Mouse (Mus musculus): ENCODE measurements around the gene Xpr1. TPM values are rescaled to one million over a fixed set of nuclear protein-coding genes. Genes with fewer than 3 reads are reported as not detected.

The Xpr1 gene
- total RNA-seq, 2 experiments from 2014 or later = 75.9 to 90.9 TPM

GRCm38 (mm10) chr1:155344019-155344418, 73.2 kb downstream of the Xpr1 start:
- intact Hi-C loops (cut with DNase I) = no loop called here
- no peak for DNase-seq (ENCODE audit: low spot score in 2 of 2)

DNA sequence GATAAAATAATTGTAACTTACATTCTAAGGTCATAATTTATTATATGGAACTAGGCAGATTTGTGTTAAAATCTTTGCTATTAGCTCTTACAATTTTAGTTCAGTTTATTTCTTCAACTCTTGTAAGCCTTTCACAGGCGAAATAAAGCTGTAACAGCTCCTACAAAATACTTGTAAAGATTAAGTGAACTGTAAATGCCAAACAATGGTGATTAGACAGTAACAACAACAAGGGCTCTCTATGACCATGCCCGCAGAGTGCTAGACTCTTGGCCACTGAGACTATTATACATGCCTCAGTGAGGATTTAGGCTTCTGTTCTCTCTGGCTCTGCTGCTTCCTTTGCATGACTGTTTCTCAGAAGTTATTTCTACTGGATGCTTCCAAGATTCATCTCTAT, 77.6 kb downstream of the Xpr1 start:
- DNase-seq (ENCODE audit: low spot score in 2 of 2) = no peak
- intact Hi-C loops (cut with DNase I) = no loop called here

GRCm38 (mm10) chr1:155337315-155337714, 79.9 kb downstream of the Xpr1 start:
- intact Hi-C loops (cut with DNase I) = no loop called here
- no peak for DNase-seq (ENCODE audit: low spot score in 2 of 2)

GRCm38 (mm10) chr1:155335963-155336362, 81.3 kb downstream of the Xpr1 start:
- intact Hi-C loops (cut with DNase I) = no loop called here
- DNase-seq (ENCODE audit: low spot score in 2 of 2) = no peak

DNA sequence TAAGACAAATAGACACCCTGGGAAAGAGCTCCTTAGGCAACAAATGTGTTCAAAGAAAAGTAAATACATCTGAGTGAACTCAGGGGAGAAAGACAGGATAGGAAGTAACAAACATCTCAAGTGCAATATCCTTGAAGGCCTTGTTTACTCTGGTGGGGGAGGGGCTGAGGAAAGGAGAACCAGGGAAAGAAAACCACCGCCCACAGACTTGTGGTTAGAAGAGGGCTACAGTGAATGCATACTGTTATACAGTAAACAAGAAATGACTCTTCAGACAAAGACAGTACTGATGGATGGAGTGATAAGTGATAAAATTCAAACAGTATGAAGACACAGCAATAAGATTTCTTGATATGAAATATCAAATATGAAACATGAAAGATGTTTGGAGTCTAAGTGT, 95.0 kb downstream of the Xpr1 start:
- intact Hi-C loops (cut with DNase I) = no loop called here
- no peak for DNase-seq (ENCODE audit: low spot score in 2 of 2)

- DNase-seq (ENCODE audit: low spot score in 2 of 2) = no peak
- intact Hi-C loops (cut with DNase I) = no loop called here
Observed at GRCm38 (mm10) chr1:155320091-155320833, 97.0 kb downstream of the Xpr1 start.

GRCm38 (mm10) chr1:155319513-155319912, 97.7 kb downstream of the Xpr1 start:
- DNase-seq (ENCODE audit: low spot score in 2 of 2) = no peak
- intact Hi-C loops (cut with DNase I) = no loop called here

GRCm38 (mm10) chr1:155311672-155312071, 105.5 kb downstream of the Xpr1 start:
- no peak for DNase-seq (ENCODE audit: low spot score in 2 of 2)
- intact Hi-C loops (cut with DNase I) = no loop called here

DNA sequence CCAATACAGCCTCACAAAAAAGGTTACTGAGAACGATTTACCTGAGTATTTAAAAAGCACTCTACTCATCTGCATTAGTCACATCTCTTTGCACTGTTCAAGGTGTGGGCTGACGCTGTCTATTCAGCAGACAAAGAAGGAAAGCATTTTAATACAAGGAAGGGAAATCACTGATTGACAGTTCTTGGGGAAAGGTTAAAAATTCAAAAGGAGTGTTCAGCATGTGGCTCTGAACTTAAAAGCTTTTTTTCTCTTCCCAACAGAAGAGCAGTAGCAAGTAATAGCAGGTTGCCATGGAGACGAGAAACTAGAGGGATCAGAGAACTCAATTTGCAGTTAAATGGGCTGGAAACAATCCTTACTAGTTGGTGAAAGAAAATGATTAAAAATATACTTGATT, 110.3 kb downstream of the Xpr1 start:
- intact Hi-C loops (cut with DNase I) = no loop called here
- no peak for DNase-seq (ENCODE audit: low spot score in 2 of 2)

- intact Hi-C loops (cut with DNase I) = no loop called here
Observed at GRCm38 (mm10) chr1:155303402-155303801, 113.8 kb downstream of the Xpr1 start.

DNA sequence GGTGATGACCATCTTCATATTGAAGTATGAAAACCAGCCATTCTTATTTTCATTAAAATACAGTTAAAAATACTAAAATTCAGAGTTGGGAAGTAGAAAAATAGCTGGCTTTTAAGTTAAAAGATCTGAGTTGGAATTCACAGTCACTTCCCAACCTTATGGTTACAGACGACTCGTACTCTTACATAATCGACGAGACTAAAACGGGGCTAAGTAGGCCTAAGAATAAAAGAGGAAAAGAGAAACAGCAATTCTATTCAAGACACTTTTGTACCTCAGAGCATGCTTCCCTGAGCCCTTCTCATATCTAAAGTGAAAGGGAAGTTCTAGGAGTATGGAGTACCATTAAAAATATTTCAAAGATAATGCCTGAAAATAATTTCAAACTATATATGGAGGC, 119.6 kb downstream of the Xpr1 start:
- intact Hi-C loops (cut with DNase I) = no loop called here
- DNase-seq (ENCODE audit: low spot score in 2 of 2) = no peak

More at GRCm38 (mm10) chr1:155303402-155303801, 113.8 kb downstream of the Xpr1 start:
- DNase-seq (ENCODE audit: low spot score in 2 of 2) = no peak

DNA sequence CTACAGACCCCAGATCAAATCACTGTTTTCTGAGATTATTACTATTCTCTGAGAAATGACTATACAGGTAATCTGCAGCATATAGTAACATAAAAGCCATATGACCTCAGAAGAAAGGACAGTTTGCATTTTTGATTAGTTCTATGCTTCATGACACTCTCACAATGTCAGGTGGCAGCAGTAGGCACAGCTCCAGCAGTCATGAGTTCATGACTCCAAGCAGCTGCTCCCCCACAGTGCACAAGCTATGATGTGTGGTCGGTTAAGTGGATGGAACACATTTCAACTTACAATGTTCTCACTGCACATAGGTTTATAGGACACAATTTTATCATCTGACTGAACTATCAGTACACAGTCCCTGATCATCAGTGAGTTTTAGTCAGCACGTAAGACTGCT, 120.0 kb downstream of the Xpr1 start:
- intact Hi-C loops (cut with DNase I) = no loop called here
- no peak for DNase-seq (ENCODE audit: low spot score in 2 of 2)

GRCm38 (mm10) chr1:155293446-155293845, 123.8 kb downstream of the Xpr1 start:
- DNase-seq (ENCODE audit: low spot score in 2 of 2) = no peak
- intact Hi-C loops (cut with DNase I) = loop anchor here (2.0 to 5.0 kb wide), 3 partner anchors 123 to 243 kb away; partner anchors contain the start of gene Xpr1

- intact Hi-C loops (cut with DNase I) = no loop called here
- no peak for DNase-seq (ENCODE audit: low spot score in 2 of 2)
Observed at GRCm38 (mm10) chr1:155289411-155289810, 127.8 kb downstream of the Xpr1 start.

DNA sequence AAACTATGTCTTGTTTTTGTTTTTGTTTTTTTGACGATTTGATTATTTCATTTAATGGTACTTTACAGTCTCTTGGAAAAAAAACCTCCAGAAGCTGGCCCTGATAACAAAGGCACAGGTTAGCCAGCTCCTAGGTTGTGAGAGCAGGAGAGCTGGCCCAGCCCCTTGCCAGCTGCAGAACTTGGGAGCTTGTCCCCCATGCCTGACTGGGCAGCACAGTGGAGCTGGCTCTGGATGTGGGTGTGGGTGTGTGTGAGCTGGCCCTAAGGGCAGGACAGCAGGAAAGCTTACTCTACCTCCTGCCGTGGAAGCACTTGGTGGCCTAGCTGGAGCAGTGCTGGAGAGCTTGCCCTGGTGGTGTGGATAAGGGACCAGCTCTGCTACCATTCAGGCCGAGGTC, 129.2 kb downstream of the Xpr1 start:
- intact Hi-C loops (cut with DNase I) = no loop called here

GRCm38 (mm10) chr1:155283808-155284207, 133.4 kb downstream of the Xpr1 start:
- DNase-seq (ENCODE audit: low spot score in 2 of 2) = no peak
- intact Hi-C loops (cut with DNase I) = loop anchor here (5.0 kb wide), 3 partner anchors 47 to 237 kb away; no protein-coding TSS in a partner anchor

More for the DNA sequence above, 129.2 kb downstream of the Xpr1 start:
- no peak for DNase-seq (ENCODE audit: low spot score in 2 of 2)

- intact Hi-C loops (cut with DNase I) = loop anchor here (2.0 to 5.0 kb wide), 4 partner anchors 44 to 254 kb away; no protein-coding TSS in a partner anchor
- DNase-seq (ENCODE audit: low spot score in 2 of 2) = peak; percentile 74 to 80
Observed at GRCm38 (mm10) chr1:155281003-155281793, 136.0 kb downstream of the Xpr1 start.

GRCm38 (mm10) chr1:155280306-155280705, 136.9 kb downstream of the Xpr1 start:
- no peak for DNase-seq (ENCODE audit: low spot score in 2 of 2)
- intact Hi-C loops (cut with DNase I) = loop anchor here (2.0 to 5.0 kb wide), 4 partner anchors 43 to 254 kb away; no protein-coding TSS in a partner anchor

GRCm38 (mm10) chr1:155276381-155277033, 140.7 kb downstream of the Xpr1 start:
- no peak for DNase-seq (ENCODE audit: low spot score in 2 of 2)
- intact Hi-C loops (cut with DNase I) = no loop called here

GRCm38 (mm10) chr1:155275793-155276192, 141.4 kb downstream of the Xpr1 start:
- intact Hi-C loops (cut with DNase I) = no loop called here
- DNase-seq (ENCODE audit: low spot score in 2 of 2) = no peak

Measured in left cerebral cortex, postnatal 36 days (tissue).